Comparison of ENCODE assay signal across 8 mouse cellular contexts in genomic region chr8:85026670-85027515, GRCm38 (mm10). TPM values are rescaled to one million over a fixed set of nuclear protein-coding genes. Genes with fewer than 3 reads are reported as not detected.
A peak's percentile ranks its signal among the peaks of the same experiment; 100 is the strongest.
DNase-seq lines count a peak whose midpoint lies in the region; ATAC-seq lines count a peak whose summit lies in the region.

Gene Trir (plus strand): TSS chr8:85026823.

- H3K9me3 ChIP-seq in hindbrain, embryonic 11.5 days (ENCODE audit: control insufficient read depth, low read length): no peaks in the 10 kb centered on the region

- H3K4me1 ChIP-seq in hindbrain, embryonic 11.5 days (replicated peaks; ENCODE audit: control insufficient read depth, insufficient read depth, low read length): peaks cover 10% of the 10 kb centered on the region

- peak; percentile 99 for DNase-seq in MN1 (ENCODE audit: low spot score)
- DNase-seq in cerebellum, adult 9-10 months: peak; percentile 96
- peak; percentile 89 to 97 for DNase-seq in frontal cortex, adult 2 months (ENCODE audit: extremely low spot score in 1 of 2, low spot score in 1 of 2)
- peak; percentile 98 for DNase-seq in hindbrain, embryonic 11.5 days (ENCODE audit: low spot score)
- DNase-seq in layer of hippocampus, postnatal 10 days (ENCODE audit: low spot score in 2 of 2): peak; percentile 94 to 97
- DNase-seq in lung, postnatal 10 days: peak; percentile 99
- DNase-seq in ovary, postnatal 36 days (ENCODE audit: low spot score): peak; percentile 96
- peak; percentile 94 for DNase-seq in thymus, postnatal 25 days

- peak within 1 kb of the TSS; percentile 75 for H3K27ac ChIP-seq in hindbrain, embryonic 11.5 days (ENCODE audit: low read depth, low read length)

- peaks cover 10% of the 10 kb centered on the region; the same call in 1 of the 2 replicates for H3K36me3 ChIP-seq in hindbrain, embryonic 11.5 days (ENCODE audit: control insufficient read depth, insufficient read depth, low read length)

- peak; percentile 82 for ATAC-seq in hindbrain, embryonic 11.5 days (ENCODE audit: low FRiP score)

- H3K4me2 ChIP-seq in hindbrain, embryonic 11.5 days (replicated peaks; ENCODE audit: low read depth, low read length): peak within 1 kb of the TSS; percentile 94

- peak within 1 kb of the TSS; percentile 100 for H3K9ac ChIP-seq in hindbrain, embryonic 11.5 days (ENCODE audit: low read depth, low read length)

- H3K27me3 ChIP-seq in hindbrain, embryonic 11.5 days (ENCODE audit: control insufficient read depth, insufficient read depth, low read length): no peaks in the 10 kb centered on the region

- WGBS in hindbrain, embryonic 11.5 days: 0% methylated on average over 68 of the region's 75 CpGs

- peak within 1 kb of the TSS; percentile 100 for H3K4me3 ChIP-seq in hindbrain, embryonic 11.5 days (ENCODE audit: low read depth, low read length)

RNA-seq across cellular contexts. Expression of gene Trir, which starts in this region (rescaled TPM):
- 150 and 167 TPM in 2 replicates for polyA plus RNA-seq in frontal cortex, adult 2 months (2012; rRNA removed)
- polyA plus RNA-seq in hindbrain, embryonic 11.5 days (2014; fragmentation: Nextera tagmentation; extraction: Ambion mirVana): 180 and 186 TPM in 2 replicates
- 100 to 1,000 TPM; 151 to 155 TPM for total RNA-seq in layer of hippocampus, postnatal 10 days (2021)

Comparison
In these comparisons a context has a peak if more than half of its experiments do, and no peak if none do; other contexts are left out.
1. Peak in every context shown above with its lines: DNase-seq, ATAC-seq, H3K4me3 ChIP-seq and H3K27ac ChIP-seq.